Mouse (Mus musculus): Measurements from ENCODE around the gene Kalrn. TPM values are rescaled to one million over a fixed set of nuclear protein-coding genes. Genes with fewer than 3 reads are reported as not detected.

Kalrn gene
- 11.0 and 11.2 TPM in 2 replicates for polyA plus RNA-seq (2016; fragmentation: Nextera tagmentation; extraction: Ambion mirVana)

DNA sequence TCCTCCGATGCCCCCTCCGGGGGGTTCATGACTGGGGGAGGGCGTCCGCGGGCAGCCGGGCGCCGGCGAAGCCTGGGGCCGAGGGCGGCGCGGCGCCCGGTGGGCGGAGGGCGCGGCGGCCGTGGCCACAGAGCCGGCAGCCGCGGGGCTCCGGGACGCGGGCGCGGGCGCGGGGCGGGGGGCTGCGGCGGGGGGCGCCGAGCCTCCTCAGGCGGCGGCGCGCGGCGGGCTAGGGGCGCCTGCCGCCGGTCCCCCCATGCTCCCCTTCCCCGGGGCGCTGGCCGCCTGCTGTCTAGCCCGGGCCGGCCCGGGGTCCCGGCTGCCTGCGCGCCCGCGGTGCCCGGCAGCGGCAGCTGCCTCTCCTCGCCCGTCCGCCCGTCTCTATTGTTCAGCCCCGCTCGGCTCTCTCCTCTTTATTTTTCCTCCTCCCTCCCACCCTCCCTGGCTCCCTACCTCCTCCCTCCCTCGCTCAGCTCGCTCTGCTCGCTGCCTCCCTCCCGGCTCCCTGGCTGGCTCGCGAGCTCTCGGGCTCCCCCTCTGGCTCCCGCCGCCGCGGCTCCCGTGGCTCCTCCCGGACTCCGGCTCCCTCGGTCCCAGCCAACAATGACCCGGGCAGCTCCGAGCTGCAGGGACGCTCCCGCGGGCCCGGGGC, at the start of gene Kalrn:
Gene Kalrn (minus strand): TSS at position 382 of the 652 bp plus-strand sequence.
- peak; percentile 92 for DNase-seq (ENCODE audit: extremely low spot score, low spot score)
- H3K27me3 ChIP-seq (ENCODE audit: poor library complexity, severe bottlenecking): peaks cover 15% of the 10 kb centered on the region
- under 1% methylated on average over 81 of the region's 84 CpGs for WGBS
- peaks cover 38% of the 10 kb centered on the region for H3K4me1 ChIP-seq
- H3K4me3 ChIP-seq: peak within 1 kb of the TSS; percentile 94
- H3K27ac ChIP-seq: peak within 1 kb of the TSS; percentile 99
- no peaks in the 10 kb centered on the region for H3K9me3 ChIP-seq
- peaks cover 6% of the 10 kb centered on the region; the same call in 1 of the 2 replicates for H3K36me3 ChIP-seq (replicated peaks)

- Histone ChIP-seq H3K27ac (no peak overlapping the region), H3K4me3 (no peak overlapping the region), H3K36me3 (replicated peaks) (no peaks in the 10 kb centered on the region), H3K9me3 (0 out of 2 replicates have a peak, but pooled peaks cover 3% of the 10 kb centered on the region), H3K4me1 (no peaks in the 10 kb centered on the region), H3K27me3 (ENCODE audit: poor library complexity, severe bottlenecking) (no peaks in the 10 kb centered on the region)
- 89% methylated on average over 2 of the region's 2 CpGs for WGBS
- no peak for DNase-seq (ENCODE audit: extremely low spot score, low spot score)
Measured at GRCm38 (mm10) chr16:34614021-34614420, 40.7 kb upstream of the Kalrn start.

DNA sequence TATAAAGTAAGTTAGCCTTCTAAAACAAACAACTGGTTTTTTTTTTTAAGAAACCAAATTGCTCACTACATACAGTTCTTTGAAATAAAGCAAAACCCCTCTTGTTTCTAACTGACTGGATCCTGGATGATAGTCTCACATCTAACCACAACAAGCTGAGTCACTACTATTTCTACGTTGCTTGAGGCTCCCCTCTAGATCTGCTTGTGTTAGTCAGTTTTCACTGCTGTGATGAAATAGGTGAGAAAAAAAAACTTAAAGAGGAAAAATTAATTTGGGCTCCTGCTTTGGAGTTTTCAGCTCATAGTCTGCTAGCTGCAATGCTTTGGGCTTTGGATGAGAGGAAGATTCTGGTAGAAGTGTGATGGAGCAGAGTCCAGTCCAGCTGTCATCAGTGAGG, 36.8 kb upstream of the Kalrn start:
- 90% methylated on average over 1 of the region's 1 CpGs for WGBS
- Histone ChIP-seq H3K9me3 (no peaks in the 10 kb centered on the region), H3K36me3 (replicated peaks) (no peaks in the 10 kb centered on the region), H3K27me3 (ENCODE audit: poor library complexity, severe bottlenecking) (no peaks in the 10 kb centered on the region), H3K27ac (no peak overlapping the region), H3K4me1 (no peaks in the 10 kb centered on the region), H3K4me3 (no peak overlapping the region)
- no peak for DNase-seq (ENCODE audit: extremely low spot score, low spot score)

GRCm38 (mm10) chr16:34605679-34606078, 32.3 kb upstream of the Kalrn start:
- WGBS: 44% methylated on average over 3 of the region's 3 CpGs
- Histone ChIP-seq H3K4me3 (no peak overlapping the region), H3K27me3 (ENCODE audit: poor library complexity, severe bottlenecking) (no peaks in the 10 kb centered on the region), H3K27ac (no peak overlapping the region), H3K36me3 (replicated peaks) (no peaks in the 10 kb centered on the region), H3K9me3 (no peaks in the 10 kb centered on the region), H3K4me1 (no peaks in the 10 kb centered on the region)
- DNase-seq (ENCODE audit: extremely low spot score, low spot score): no peak

- Histone ChIP-seq H3K36me3 (replicated peaks) (no peaks in the 10 kb centered on the region), H3K9me3 (no peaks in the 10 kb centered on the region), H3K4me3 (no peak overlapping the region), H3K4me1 (no peaks in the 10 kb centered on the region), H3K27ac (no peak overlapping the region), H3K27me3 (ENCODE audit: poor library complexity, severe bottlenecking) (no peaks in the 10 kb centered on the region)
- WGBS: 78% methylated on average over 6 of the region's 6 CpGs
- DNase-seq (ENCODE audit: extremely low spot score, low spot score): no peak
Measured at GRCm38 (mm10) chr16:34603854-34604253, 30.5 kb upstream of the Kalrn start.

DNA sequence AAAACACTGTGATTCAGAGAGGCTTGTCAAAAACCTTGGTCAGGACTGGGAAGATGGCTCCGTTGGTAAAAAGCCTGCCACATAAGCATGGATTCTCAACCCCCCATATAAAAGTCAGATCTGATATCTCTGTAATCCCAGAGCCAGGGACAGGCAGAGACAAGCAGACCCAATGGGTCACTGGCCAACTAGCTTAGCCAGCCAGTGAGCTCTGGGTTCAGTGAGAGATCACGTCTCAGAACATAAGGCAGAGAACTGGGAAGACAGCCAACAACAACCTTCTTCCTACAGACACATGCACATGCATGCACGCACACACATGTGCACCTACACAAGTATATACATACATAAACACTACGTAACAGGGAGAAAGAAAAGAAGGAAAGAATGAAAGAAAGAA, 29.7 kb upstream of the Kalrn start:
- WGBS: 87% methylated on average over 4 of the region's 4 CpGs
- no peaks in the 10 kb centered on the region for H3K9me3 ChIP-seq
- H3K36me3 ChIP-seq (replicated peaks): no peaks in the 10 kb centered on the region
- H3K27ac ChIP-seq: no peak overlapping the region
- no peaks in the 10 kb centered on the region for H3K27me3 ChIP-seq (ENCODE audit: poor library complexity, severe bottlenecking)
- H3K4me1 ChIP-seq: no peaks in the 10 kb centered on the region
- no peak for DNase-seq (ENCODE audit: extremely low spot score, low spot score)
- no peak overlapping the region for H3K4me3 ChIP-seq

- no peaks in the 10 kb centered on the region for H3K9me3 ChIP-seq
- no peak for DNase-seq (ENCODE audit: extremely low spot score, low spot score)
- no peaks in the 10 kb centered on the region for H3K36me3 ChIP-seq (replicated peaks)
- H3K27ac ChIP-seq: no peak overlapping the region
- H3K27me3 ChIP-seq (ENCODE audit: poor library complexity, severe bottlenecking): no peaks in the 10 kb centered on the region
- WGBS: 79% methylated on average over 4 of the region's 4 CpGs
- no peak overlapping the region for H3K4me3 ChIP-seq
- no peaks in the 10 kb centered on the region for H3K4me1 ChIP-seq
Measured at GRCm38 (mm10) chr16:34601954-34602353, 28.6 kb upstream of the Kalrn start.

GRCm38 (mm10) chr16:34595294-34595693, 22.0 kb upstream of the Kalrn start:
- peaks cover 13% of the 10 kb centered on the region for H3K4me1 ChIP-seq
- WGBS: 54% methylated on average over 3 of the region's 3 CpGs
- no peak overlapping the region for H3K4me3 ChIP-seq
- no peaks in the 10 kb centered on the region for H3K9me3 ChIP-seq
- DNase-seq (ENCODE audit: extremely low spot score, low spot score): no peak
- no peaks in the 10 kb centered on the region for H3K36me3 ChIP-seq (replicated peaks)
- no peak overlapping the region for H3K27ac ChIP-seq
- H3K27me3 ChIP-seq (ENCODE audit: poor library complexity, severe bottlenecking): no peaks in the 10 kb centered on the region

- H3K4me3 ChIP-seq: no peak overlapping the region
- H3K36me3 ChIP-seq (replicated peaks): no peaks in the 10 kb centered on the region
- 72% methylated on average over 8 of the region's 8 CpGs for WGBS
- no peak for DNase-seq (ENCODE audit: extremely low spot score, low spot score)
- no peak overlapping the region for H3K27ac ChIP-seq
- H3K9me3 ChIP-seq: no peaks in the 10 kb centered on the region
- H3K27me3 ChIP-seq (ENCODE audit: poor library complexity, severe bottlenecking): no peaks in the 10 kb centered on the region
- H3K4me1 ChIP-seq: peaks cover 13% of the 10 kb centered on the region
Measured at GRCm38 (mm10) chr16:34594597-34595262, 21.4 kb upstream of the Kalrn start.

- no peaks in the 10 kb centered on the region for H3K36me3 ChIP-seq (replicated peaks)
- H3K27ac ChIP-seq: no peak overlapping the region
- H3K9me3 ChIP-seq: no peaks in the 10 kb centered on the region
- peaks cover 13% of the 10 kb centered on the region for H3K4me1 ChIP-seq
- H3K4me3 ChIP-seq: no peak overlapping the region
- no peak for DNase-seq (ENCODE audit: extremely low spot score, low spot score)
- no peaks in the 10 kb centered on the region for H3K27me3 ChIP-seq (ENCODE audit: poor library complexity, severe bottlenecking)
- 87% methylated on average over 2 of the region's 2 CpGs for WGBS
Measured at GRCm38 (mm10) chr16:34592696-34593095, 19.4 kb upstream of the Kalrn start.

DNA sequence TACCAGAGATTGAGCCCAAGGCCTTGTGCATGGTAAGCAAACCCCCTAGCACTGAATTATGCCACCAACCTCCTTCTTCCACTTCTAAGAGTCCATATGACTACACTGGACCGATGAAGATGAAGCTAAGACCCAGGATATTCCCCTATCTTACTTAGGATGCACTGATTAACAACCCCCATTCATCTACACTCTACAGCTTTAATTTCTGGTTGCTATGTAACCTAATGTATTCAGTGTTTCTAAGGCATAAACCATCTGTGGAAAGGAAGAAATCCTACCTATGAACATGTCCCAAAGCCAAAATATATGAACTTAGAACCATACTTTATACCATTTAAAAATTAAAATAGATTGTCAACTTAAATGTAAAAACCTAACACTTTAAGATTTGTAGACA, 18.6 kb upstream of the Kalrn start:
- H3K27ac ChIP-seq: no peak overlapping the region
- 92% methylated on average over 1 of the region's 1 CpGs for WGBS
- H3K9me3 ChIP-seq: no peaks in the 10 kb centered on the region
- no peak overlapping the region for H3K4me3 ChIP-seq
- H3K27me3 ChIP-seq (ENCODE audit: poor library complexity, severe bottlenecking): no peaks in the 10 kb centered on the region
- no peak for DNase-seq (ENCODE audit: extremely low spot score, low spot score)
- peaks cover 13% of the 10 kb centered on the region for H3K4me1 ChIP-seq
- H3K36me3 ChIP-seq (replicated peaks): no peaks in the 10 kb centered on the region

GRCm38 (mm10) chr16:34579671-34580326, 6.5 kb upstream of the Kalrn start:
- H3K27me3 ChIP-seq (ENCODE audit: poor library complexity, severe bottlenecking): peaks cover 9% of the 10 kb centered on the region
- peaks cover 5% of the 10 kb centered on the region; the same call in 1 of the 2 replicates for H3K9me3 ChIP-seq
- no peak for DNase-seq (ENCODE audit: extremely low spot score, low spot score)
- H3K27ac ChIP-seq: no peak overlapping the region
- H3K36me3 ChIP-seq (replicated peaks): no peaks in the 10 kb centered on the region
- H3K4me1 ChIP-seq: peaks cover under 1% of the 10 kb centered on the region
- 94% methylated on average over 4 of the region's 4 CpGs for WGBS
- no peak overlapping the region for H3K4me3 ChIP-seq
